Mouse (Mus musculus): Measurements from ENCODE around the gene Cog2. TPM values are rescaled to one million over a fixed set of nuclear protein-coding genes. Genes with fewer than 3 reads are reported as not detected.

Cog2 gene
- total RNA-seq, 2 experiments from 2014 or later, result 37.1 to 41.7 TPM

GRCm38 (mm10) chr8:124556658-124557057 lies 36.1 kb downstream of the Cog2 start:
- intact Hi-C loops (cut with DNase I), result no loop called here
- DNase-seq (ENCODE audit: low spot score in 2 of 2), result peak; percentile 44 to 57

- DNase-seq (ENCODE audit: low spot score in 2 of 2), result no peak
Measured at GRCm38 (mm10) chr8:124557476-124557875, 36.9 kb downstream of the Cog2 start.

GRCm38 (mm10) chr8:124567126-124567525 lies 46.6 kb downstream of the Cog2 start:
- intact Hi-C loops (cut with DNase I), result no loop called here

More at GRCm38 (mm10) chr8:124557476-124557875, 36.9 kb downstream of the Cog2 start:
- intact Hi-C loops (cut with DNase I), result no loop called here

GRCm38 (mm10) chr8:124567584-124567983 lies 47.0 kb downstream of the Cog2 start:
- no peak for DNase-seq (ENCODE audit: low spot score in 2 of 2)
- intact Hi-C loops (cut with DNase I), result no loop called here

More at GRCm38 (mm10) chr8:124567126-124567525, 46.6 kb downstream of the Cog2 start:
- no peak for DNase-seq (ENCODE audit: low spot score in 2 of 2)

DNA sequence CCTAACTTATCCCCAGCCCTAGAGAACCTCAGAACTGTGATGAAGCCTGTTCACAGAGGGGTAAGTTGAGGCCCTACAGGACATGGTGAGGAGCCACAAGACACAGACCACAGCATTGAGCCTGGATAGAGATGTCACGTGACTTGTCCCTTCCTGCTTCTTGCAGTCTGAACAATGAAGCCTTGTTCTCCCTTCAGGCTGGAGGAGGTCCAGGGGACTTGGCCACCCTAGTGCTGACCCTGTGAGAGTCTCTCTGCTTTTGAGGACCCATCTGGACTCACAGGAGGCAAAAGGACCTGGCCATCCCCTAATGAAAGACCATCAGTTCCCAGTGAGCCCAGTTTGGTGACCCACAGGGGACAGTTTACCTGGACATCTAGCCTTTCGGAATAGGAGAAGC lies 48.5 kb downstream of the Cog2 start:
- intact Hi-C loops (cut with DNase I), result no loop called here
- DNase-seq (ENCODE audit: low spot score in 2 of 2), result no peak

- intact Hi-C loops (cut with DNase I), result no loop called here
- DNase-seq (ENCODE audit: low spot score in 2 of 2), result peak; percentile 35 to 56
Measured at GRCm38 (mm10) chr8:124569593-124569992, 49.0 kb downstream of the Cog2 start, which contains the start of gene Agt. Agt (minus strand) TSS chr8:124569706.

DNA sequence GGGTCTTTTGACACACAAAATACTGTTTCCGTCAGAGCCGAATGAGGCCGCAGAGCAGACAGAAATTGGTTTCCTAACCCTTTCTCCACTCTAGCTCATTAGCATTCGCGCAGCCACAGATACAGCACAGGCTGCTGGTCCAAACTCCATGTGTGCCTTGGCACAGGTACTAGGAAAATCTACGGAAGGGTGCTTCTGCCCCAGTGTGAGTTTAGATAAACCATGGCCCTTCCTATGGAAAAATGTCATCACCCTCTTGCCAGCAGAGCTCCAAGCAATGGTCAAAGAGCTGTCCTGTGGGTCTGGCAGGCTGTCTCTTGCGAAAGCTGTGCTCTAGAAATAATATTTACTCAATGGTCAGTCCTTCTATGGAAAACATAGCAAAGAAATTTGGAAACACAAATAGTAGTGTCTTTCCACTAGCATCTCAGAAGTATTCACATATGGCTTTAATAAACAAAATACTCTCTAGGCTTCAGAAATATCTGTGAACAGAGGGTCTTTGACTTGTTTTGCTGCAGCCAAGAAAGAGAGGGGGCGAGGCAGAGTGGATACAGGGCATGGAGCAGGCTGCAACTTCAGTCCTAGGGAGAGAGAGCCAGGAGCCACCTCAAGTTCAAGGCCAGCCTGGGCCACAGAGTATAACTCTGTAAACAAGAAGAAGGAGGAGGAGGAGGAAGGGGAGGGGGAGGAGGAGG lies 51.3 kb downstream of the Cog2 start:
- no peak for DNase-seq (ENCODE audit: low spot score in 2 of 2)
- intact Hi-C loops (cut with DNase I), result no loop called here

- no peak for DNase-seq (ENCODE audit: low spot score in 2 of 2)
- intact Hi-C loops (cut with DNase I), result no loop called here
Measured at GRCm38 (mm10) chr8:124572430-124572775, 51.8 kb downstream of the Cog2 start.

- peak; percentile 85 to 91 for DNase-seq (ENCODE audit: low spot score in 2 of 2)
- intact Hi-C loops (cut with DNase I), result no loop called here
Measured at GRCm38 (mm10) chr8:124573552-124574340, 53.2 kb downstream of the Cog2 start.

- intact Hi-C loops (cut with DNase I), result no loop called here
- DNase-seq (ENCODE audit: low spot score in 2 of 2), result no peak
Measured at GRCm38 (mm10) chr8:124575811-124576210, 55.2 kb downstream of the Cog2 start, which contains the start of gene Capn9. Capn9 (plus strand) TSS chr8:124576111.

DNA sequence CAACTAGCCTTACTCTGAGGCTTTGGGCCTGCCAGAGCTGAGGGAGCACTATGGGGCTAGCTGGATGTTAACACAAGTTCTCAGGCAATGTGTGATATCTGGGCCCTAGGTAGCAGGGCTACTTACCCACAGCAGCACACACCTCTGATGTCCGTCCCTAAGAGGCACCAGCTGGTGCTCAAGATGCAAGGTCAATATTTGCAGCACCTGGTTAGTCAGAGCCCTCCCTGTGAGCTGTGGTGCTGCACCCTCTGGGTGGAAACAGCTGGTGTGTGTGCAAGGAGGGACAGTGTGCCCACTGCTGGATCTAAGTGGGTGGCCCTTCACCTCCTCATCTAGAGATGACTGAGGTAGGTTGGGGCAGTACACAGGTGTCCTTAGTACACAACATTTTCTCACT lies 56.2 kb downstream of the Cog2 start:
- DNase-seq (ENCODE audit: low spot score in 2 of 2), result no peak

GRCm38 (mm10) chr8:124585718-124586425 lies 65.3 kb downstream of the Cog2 start:
- no peak for DNase-seq (ENCODE audit: low spot score in 2 of 2)
- intact Hi-C loops (cut with DNase I), result no loop called here

More for the DNA sequence above, 56.2 kb downstream of the Cog2 start:
- intact Hi-C loops (cut with DNase I), result no loop called here

DNA sequence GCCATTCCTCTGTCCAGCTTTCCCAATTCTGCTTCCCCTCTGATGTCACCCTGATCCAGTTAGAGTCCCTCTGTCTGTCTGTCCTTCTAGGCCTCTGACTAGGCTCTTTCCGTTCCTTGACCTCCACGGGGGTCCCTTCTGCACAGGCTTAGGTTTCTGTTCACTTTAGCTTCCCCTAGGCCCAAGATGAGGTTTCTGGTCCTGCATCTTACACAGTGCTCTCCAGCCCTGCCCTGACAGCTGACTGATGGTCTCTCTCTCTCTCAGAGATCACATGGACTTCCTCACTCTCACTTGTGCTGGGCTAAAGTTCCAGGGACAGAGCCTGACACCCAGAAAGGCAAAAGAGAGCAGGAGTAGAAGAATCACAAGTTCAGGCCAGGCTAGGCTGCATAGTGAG lies 66.0 kb downstream of the Cog2 start:
- intact Hi-C loops (cut with DNase I), result no loop called here
- no peak for DNase-seq (ENCODE audit: low spot score in 2 of 2)

DNA sequence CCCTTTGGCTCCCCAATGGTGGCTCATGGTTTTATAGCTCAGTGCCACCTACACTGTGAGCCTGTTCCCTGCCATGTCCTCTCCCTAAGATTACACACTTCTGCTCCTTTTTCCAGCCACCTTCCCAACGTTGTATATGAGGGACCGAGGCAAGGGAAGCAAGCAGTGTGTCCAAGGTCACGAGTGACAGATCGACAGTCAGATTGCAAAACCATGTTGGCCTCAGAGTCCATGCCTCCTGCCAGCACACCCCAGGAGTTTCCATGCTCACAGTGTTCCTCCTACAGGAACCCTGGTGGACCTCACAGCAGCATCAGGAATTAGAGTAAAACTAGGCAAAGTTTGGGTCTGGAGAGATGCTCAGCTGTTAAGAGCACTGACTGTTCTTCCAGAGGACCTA lies 68.8 kb downstream of the Cog2 start:
- DNase-seq (ENCODE audit: low spot score in 2 of 2), result no peak
- intact Hi-C loops (cut with DNase I), result no loop called here

Other genes starting within 250 kb of the Cog2 start
- gene Pgbd5, start 81.1 kb upstream of the Cog2 start, total RNA-seq (2021), result 100 to 1,000 TPM; 211 to 220 TPM
- 10 to 100 TPM; 10.6 to 19.5 TPM for gene Agt, start 48.9 kb downstream of the Cog2 start, total RNA-seq (2021)
- under 1 TPM in 1 of 2 experiments, not detected in 1; 0.12 TPM for gene Capn9, start 55.3 kb downstream of the Cog2 start, total RNA-seq (2021)
- 10 to 100 TPM; 52.3 to 58.1 TPM for gene 2310022B05Rik, start 142.6 kb downstream of the Cog2 start, total RNA-seq (2021)
- 10 to 100 TPM; 35.6 to 49.9 TPM for gene Ttc13, start 201.2 kb downstream of the Cog2 start, total RNA-seq (2021)
- 10 to 100 TPM in 1 of 2 experiments, 1 to 10 TPM in 1; 9.8 to 12.7 TPM for gene Arv1, start 201.4 kb downstream of the Cog2 start, total RNA-seq (2021)
- under 1 TPM; 0.29 to 0.54 TPM for gene Fam89a, start 231.1 kb downstream of the Cog2 start, total RNA-seq (2021)

Data from left cerebral cortex, postnatal 36 days (tissue).